ENCODE assay signal across 9 mouse cellular contexts in genomic region chr1:75446656-75447055, GRCm38 (mm10). TPM values are rescaled to one million over a fixed set of nuclear protein-coding genes. Genes with fewer than 3 reads are reported as not detected.
DNase-seq lines count a peak whose midpoint lies in the region; ATAC-seq and TF ChIP-seq lines count a peak whose summit lies in the region.
"Had no signal": no experiment of that assay in that cellular context is flagged by ENCODE, and none has a peak within 500 bp of the region (broad histone marks: within the 10 kb centered on the region; RNA-seq: fewer than 3 reads in every experiment).

No protein-coding gene starts in this region.

- TF ChIP-seq CTCF in heart, postnatal 0 days (IDR thresholded peaks at IDR 0.05; ENCODE audit: low read depth) = no peak

- H3K9me3 ChIP-seq in heart, postnatal 0 days (replicated peaks; ENCODE audit: control insufficient read depth, low read length) = no peaks in the 10 kb centered on the region
- H3K9me3 ChIP-seq in hindbrain, embryonic 15.5 days = no peaks in the 10 kb centered on the region
- H3K9me3 ChIP-seq in midbrain, embryonic 16.5 days (replicated peaks; ENCODE audit: control insufficient read depth, low read length, poor library complexity, severe bottlenecking) = no peaks in the 10 kb centered on the region
- H3K9me3 ChIP-seq: embryonic facial prominence, embryonic 15.5 days had no signal

- H3K4me2 ChIP-seq in heart, postnatal 0 days (ENCODE audit: low read depth, low read length) = 0 out of 2 replicates have a peak overlapping the region, but pooled peaks have one; percentile 3
- peak overlapping the region; percentile 37 for H3K4me2 ChIP-seq in hindbrain, embryonic 15.5 days
- H3K4me2 ChIP-seq in midbrain, embryonic 16.5 days (ENCODE audit: low read length) = peak overlapping the region; percentile 77

- H3K9ac ChIP-seq in heart, postnatal 0 days (replicated peaks; ENCODE audit: low read depth, low read length) = no peak overlapping the region
- H3K9ac ChIP-seq in hindbrain, embryonic 15.5 days = no peak overlapping the region
- peak overlapping the region; percentile 42 for H3K9ac ChIP-seq in midbrain, embryonic 16.5 days (ENCODE audit: low read depth, low read length)
- H3K9ac ChIP-seq: embryonic facial prominence, embryonic 15.5 days had no signal

- no peak overlapping the region for H3K27ac ChIP-seq in heart, postnatal 0 days (ENCODE audit: low read depth)
- peak overlapping the region; percentile 14; the same call in 1 of the 2 replicates for H3K27ac ChIP-seq in hindbrain, embryonic 15.5 days (replicated peaks)
- H3K27ac ChIP-seq in midbrain, embryonic 16.5 days (ENCODE audit: low read length) = peak overlapping the region; percentile 81
- H3K27ac ChIP-seq: embryonic facial prominence, embryonic 15.5 days had no signal

- no peak for ATAC-seq in heart, postnatal 0 days (ENCODE audit: insufficient read depth, low read depth)
- ATAC-seq in hindbrain, embryonic 15.5 days (ENCODE audit: low FRiP score, low read depth) = no peak
- no peak for ATAC-seq in midbrain, embryonic 16.5 days

- DNase-seq in heart, postnatal 0 days (ENCODE audit: low spot score) = no peak
- DNase-seq in heart, postnatal 4 days = no peak
- DNase-seq in embryo, embryonic 10.5 days (ENCODE audit: low spot score) = peak; percentile 73
- DNase-seq in thymus, postnatal 14 days = no peak
- DNase-seq in adipocyte (ENCODE audit: low spot score) = no peak
- DNase-seq in layer of hippocampus, postnatal 14 days (ENCODE audit: low spot score in 2 of 2) = no peak

- H3K4me3 ChIP-seq in heart, postnatal 0 days (ENCODE audit: low read depth, low read length) = no peak overlapping the region
- no peak overlapping the region for H3K4me3 ChIP-seq in hindbrain, embryonic 15.5 days
- H3K4me3 ChIP-seq in midbrain, embryonic 16.5 days (ENCODE audit: low read depth, low read length) = no peak overlapping the region

- H3K36me3 ChIP-seq in heart, postnatal 0 days (replicated peaks; ENCODE audit: control insufficient read depth, insufficient read depth, low read length) = peaks cover 8% of the 10 kb centered on the region; the same call in 1 of the 2 replicates
- H3K36me3 ChIP-seq in hindbrain, embryonic 15.5 days = no peaks in the 10 kb centered on the region
- no peaks in the 10 kb centered on the region for H3K36me3 ChIP-seq in midbrain, embryonic 16.5 days (ENCODE audit: control insufficient read depth, insufficient read depth, low read length)

- peaks cover 22% of the 10 kb centered on the region for H3K4me1 ChIP-seq in heart, postnatal 0 days (ENCODE audit: control insufficient read depth, insufficient read depth)
- H3K4me1 ChIP-seq in hindbrain, embryonic 15.5 days (replicated peaks) = peaks cover 96% of the 10 kb centered on the region
- peaks cover 76% of the 10 kb centered on the region for H3K4me1 ChIP-seq in midbrain, embryonic 16.5 days (ENCODE audit: control insufficient read depth, insufficient read depth, low read length)

- no peak for TF ChIP-seq EP300 in heart, postnatal 0 days (IDR thresholded peaks at IDR 0.05; ENCODE audit: low read depth)

- H3K27me3 ChIP-seq in heart, postnatal 0 days (ENCODE audit: control insufficient read depth, insufficient read depth, low read length) = peaks cover 61% of the 10 kb centered on the region
- peaks cover 10% of the 10 kb centered on the region; the same call in 1 of the 2 replicates for H3K27me3 ChIP-seq in hindbrain, embryonic 15.5 days
- no peaks in the 10 kb centered on the region; the same call in 1 of the 2 replicates for H3K27me3 ChIP-seq in midbrain, embryonic 16.5 days (ENCODE audit: control insufficient read depth, insufficient read depth, low read depth, low read length)

- 5% methylated on average over 20 of the region's 20 CpGs for WGBS in heart, postnatal 0 days
- WGBS in hindbrain, embryonic 15.5 days = 5% methylated on average over 20 of the region's 20 CpGs
- WGBS in midbrain, embryonic 16.5 days = 5% methylated on average over 20 of the region's 20 CpGs

RNA-seq across cellular contexts. Expression of gene Asic4, which starts 3.6 kb away (rescaled TPM):
- total RNA-seq in heart, postnatal 0 days (2014; rRNA removed; ENCODE audit: low replicate concordance) = not detected in 2 replicates
- 0.04 and 0.07 TPM in 2 replicates for polyA plus RNA-seq in heart, postnatal 0 days (2015; fragmentation: Nextera tagmentation; extraction: Ambion mirVana)
- not detected for total RNA-seq in heart, postnatal 4 days (2021)
- polyA plus RNA-seq in hindbrain, embryonic 15.5 days (2015; fragmentation: Nextera tagmentation; extraction: Ambion mirVana) = 21.2 and 22.8 TPM in 2 replicates
- polyA plus RNA-seq in midbrain, embryonic 16.5 days (2015; fragmentation: Nextera tagmentation; extraction: Ambion mirVana) = 45.4 and 54.8 TPM in 2 replicates
- total RNA-seq in layer of hippocampus, postnatal 14 days (2021) = 10 to 100 TPM; 14.3 to 14.7 TPM

RNA-seq across cellular contexts. Expression of gene Gmppa, which starts 10.9 kb away (rescaled TPM):
- 74.7 and 85.2 TPM in 2 replicates for total RNA-seq in heart, postnatal 0 days (2014; rRNA removed; ENCODE audit: low replicate concordance)
- polyA plus RNA-seq in heart, postnatal 0 days (2015; fragmentation: Nextera tagmentation; extraction: Ambion mirVana) = 47.4 and 55.9 TPM in 2 replicates
- 10 to 100 TPM; 41.1 to 41.4 TPM for total RNA-seq in heart, postnatal 4 days (2021)
- 73.8 and 79.0 TPM in 2 replicates for polyA plus RNA-seq in hindbrain, embryonic 15.5 days (2015; fragmentation: Nextera tagmentation; extraction: Ambion mirVana)
- polyA plus RNA-seq in midbrain, embryonic 16.5 days (2015; fragmentation: Nextera tagmentation; extraction: Ambion mirVana) = 79.7 and 81.3 TPM in 2 replicates
- 10 to 100 TPM; 56.0 to 62.2 TPM for total RNA-seq in layer of hippocampus, postnatal 14 days (2021)

RNA-seq across cellular contexts. Expression of gene Chpf, which starts 32.5 kb away (rescaled TPM):
- 47.7 and 53.3 TPM in 2 replicates for total RNA-seq in heart, postnatal 0 days (2014; rRNA removed; ENCODE audit: low replicate concordance)
- 19.1 and 19.3 TPM in 2 replicates for polyA plus RNA-seq in heart, postnatal 0 days (2015; fragmentation: Nextera tagmentation; extraction: Ambion mirVana)
- 10 to 100 TPM; 38.0 to 38.7 TPM for total RNA-seq in heart, postnatal 4 days (2021)
- 46.1 and 53.4 TPM in 2 replicates for polyA plus RNA-seq in hindbrain, embryonic 15.5 days (2015; fragmentation: Nextera tagmentation; extraction: Ambion mirVana)
- 34.8 and 37.5 TPM in 2 replicates for polyA plus RNA-seq in midbrain, embryonic 16.5 days (2015; fragmentation: Nextera tagmentation; extraction: Ambion mirVana)
- total RNA-seq in layer of hippocampus, postnatal 14 days (2021) = 10 to 100 TPM; 71.2 to 78.5 TPM

RNA-seq across cellular contexts. Expression of gene Tmem198, which starts 32.7 kb away (rescaled TPM):
- not detected in 2 replicates for total RNA-seq in heart, postnatal 0 days (2014; rRNA removed; ENCODE audit: low replicate concordance)
- polyA plus RNA-seq in heart, postnatal 0 days (2015; fragmentation: Nextera tagmentation; extraction: Ambion mirVana) = 0.61 and 0.81 TPM in 2 replicates
- 1 to 10 TPM in 1 of 2 experiments, under 1 TPM in 1; 0.55 to 1.1 TPM for total RNA-seq in heart, postnatal 4 days (2021)
- 45.2 and 49.9 TPM in 2 replicates for polyA plus RNA-seq in hindbrain, embryonic 15.5 days (2015; fragmentation: Nextera tagmentation; extraction: Ambion mirVana)
- polyA plus RNA-seq in midbrain, embryonic 16.5 days (2015; fragmentation: Nextera tagmentation; extraction: Ambion mirVana) = 52.0 and 56.7 TPM in 2 replicates
- total RNA-seq in layer of hippocampus, postnatal 14 days (2021) = 10 to 100 TPM; 53.3 to 62.5 TPM

RNA-seq across cellular contexts. Expression of gene Obsl1, which starts 59.6 kb away (rescaled TPM):
- 293 and 367 TPM in 2 replicates for total RNA-seq in heart, postnatal 0 days (2014; rRNA removed; ENCODE audit: low replicate concordance)
- 45.8 and 46.8 TPM in 2 replicates for polyA plus RNA-seq in heart, postnatal 0 days (2015; fragmentation: Nextera tagmentation; extraction: Ambion mirVana)
- total RNA-seq in heart, postnatal 4 days (2021) = 100 to 1,000 TPM; 196 to 210 TPM
- 28.1 and 34.9 TPM in 2 replicates for polyA plus RNA-seq in hindbrain, embryonic 15.5 days (2015; fragmentation: Nextera tagmentation; extraction: Ambion mirVana)
- polyA plus RNA-seq in midbrain, embryonic 16.5 days (2015; fragmentation: Nextera tagmentation; extraction: Ambion mirVana) = 23.1 and 24.2 TPM in 2 replicates
- total RNA-seq in layer of hippocampus, postnatal 14 days (2021) = 10 to 100 TPM; 25.2 to 27.0 TPM

Comparison
In these comparisons a context has a peak if more than half of its experiments do, and no peak if none do; other contexts are left out.
1. H3K4me2 ChIP-seq: peak in every context shown above with its lines; median percentile 77 in midbrain, embryonic 16.5 days; 37 in hindbrain, embryonic 15.5 days; 3 in heart, postnatal 0 days.
2. RNA of gene Asic4, which starts 3.6 kb away (total RNA-seq): 14.3 to 14.7 TPM in layer of hippocampus, postnatal 14 days; not detected in heart, postnatal 4 days and not detected in heart, postnatal 0 days; every median in the first group is over 10 times any median in the second.